Mouse (Mus musculus): ENCODE data around the gene Esrrg. TPM values are rescaled to one million over a fixed set of nuclear protein-coding genes. Genes with fewer than 3 reads are reported as not detected.

The Esrrg gene
- total and polyA plus RNA-seq, 2 experiments from 2014 or later: 28.0 to 41.6 TPM

- no peak overlapping the region for H3K4me3 ChIP-seq (ENCODE audit: low read length)
- DNase-seq (ENCODE audit: low spot score): no peak
- WGBS: 93% methylated on average over 7 of the region's 7 CpGs
- TF ChIP-seq CTCF (IDR thresholded peaks at IDR 0.05; ENCODE audit: low read depth): no peak
- H3K9me3 ChIP-seq (ENCODE audit: low read length): no peaks in the 10 kb centered on the region
- no peak overlapping the region for H3K9ac ChIP-seq (replicated peaks; ENCODE audit: low read length)
- no peaks in the 10 kb centered on the region for H3K27me3 ChIP-seq (ENCODE audit: insufficient read depth, low read length)
- no peaks in the 10 kb centered on the region for H3K36me3 ChIP-seq (ENCODE audit: insufficient read depth, low read length)
- no peak overlapping the region for H3K27ac ChIP-seq
- ATAC-seq: no peak
- no peaks in the 10 kb centered on the region for H3K4me1 ChIP-seq (ENCODE audit: insufficient read depth, low read length)
- no peak overlapping the region for H3K4me2 ChIP-seq (ENCODE audit: low read depth, low read length)
Measured at GRCm38 (mm10) chr1:187741306-187741705, 132.7 kb downstream of the Esrrg start.

DNA sequence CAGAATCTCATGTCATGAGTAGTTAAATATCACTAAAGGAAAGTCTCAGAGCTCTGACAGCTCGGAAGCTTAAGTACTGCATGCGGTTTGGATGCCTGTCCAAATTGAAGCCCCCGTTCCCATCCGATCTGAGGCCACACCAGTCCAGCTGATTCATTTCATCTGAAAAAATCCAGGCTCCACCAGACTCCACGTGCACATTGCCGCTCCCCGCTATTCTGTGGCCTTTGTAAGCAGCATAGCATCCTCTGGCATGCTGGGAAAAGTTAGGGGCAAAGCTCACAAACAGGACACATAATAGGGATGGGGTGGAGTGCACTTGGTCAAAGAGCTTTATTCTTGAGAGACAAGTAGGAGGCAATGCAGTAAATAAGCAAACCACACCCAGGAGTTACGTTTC lies 133.5 kb downstream of the Esrrg start:
- Histone ChIP-seq H3K9ac (replicated peaks; ENCODE audit: low read length) (no peak overlapping the region), H3K9me3 (ENCODE audit: low read length) (no peaks in the 10 kb centered on the region), H3K36me3 (ENCODE audit: insufficient read depth, low read length) (no peaks in the 10 kb centered on the region), H3K27me3 (ENCODE audit: insufficient read depth, low read length) (no peaks in the 10 kb centered on the region), H3K4me3 (ENCODE audit: low read length) (no peak overlapping the region), H3K4me1 (ENCODE audit: insufficient read depth, low read length) (no peaks in the 10 kb centered on the region), H3K4me2 (ENCODE audit: low read depth, low read length) (no peak overlapping the region), H3K27ac (no peak overlapping the region)
- ATAC-seq (no peak), DNase-seq (ENCODE audit: low spot score) (no peak)
- TF ChIP-seq CTCF (IDR thresholded peaks at IDR 0.05; ENCODE audit: low read depth): no peak
- 75% methylated on average over 8 of the region's 8 CpGs for WGBS

DNA sequence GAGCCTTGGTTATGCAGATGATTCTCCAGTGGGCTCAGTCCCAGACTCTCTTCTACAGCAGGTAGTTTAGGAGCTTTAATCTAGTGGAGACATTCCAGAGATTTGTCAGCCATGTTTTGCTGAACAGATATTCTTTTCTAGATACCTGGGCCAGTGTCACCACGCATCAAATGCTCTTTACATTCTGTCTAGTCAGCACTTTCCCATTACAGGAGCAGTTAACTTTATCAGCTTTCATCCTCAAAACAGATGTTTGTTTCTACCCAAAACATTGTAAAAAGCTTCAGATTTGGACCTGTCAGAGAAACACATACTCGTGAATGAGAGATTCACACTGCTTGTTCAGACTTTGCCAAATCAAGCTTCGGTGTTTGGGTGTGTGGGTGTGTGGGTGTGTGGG lies 140.7 kb downstream of the Esrrg start:
- Histone ChIP-seq H3K9ac (replicated peaks; ENCODE audit: low read length) (no peak overlapping the region), H3K27me3 (ENCODE audit: insufficient read depth, low read length) (no peaks in the 10 kb centered on the region), H3K4me3 (ENCODE audit: low read length) (no peak overlapping the region), H3K4me2 (ENCODE audit: low read depth, low read length) (no peak overlapping the region), H3K27ac (no peak overlapping the region), H3K9me3 (ENCODE audit: low read length) (no peaks in the 10 kb centered on the region), H3K36me3 (ENCODE audit: insufficient read depth, low read length) (no peaks in the 10 kb centered on the region), H3K4me1 (ENCODE audit: insufficient read depth, low read length) (no peaks in the 10 kb centered on the region)
- ATAC-seq (no peak), DNase-seq (ENCODE audit: low spot score) (no peak)
- WGBS: 89% methylated on average over 3 of the region's 3 CpGs
- TF ChIP-seq CTCF (IDR thresholded peaks at IDR 0.05; ENCODE audit: low read depth): no peak

- H3K27ac ChIP-seq: no peak overlapping the region
- no peaks in the 10 kb centered on the region for H3K4me1 ChIP-seq (ENCODE audit: insufficient read depth, low read length)
- H3K27me3 ChIP-seq (ENCODE audit: insufficient read depth, low read length): no peaks in the 10 kb centered on the region
- no peak for DNase-seq (ENCODE audit: low spot score)
- no peak overlapping the region for H3K4me2 ChIP-seq (ENCODE audit: low read depth, low read length)
- no peak overlapping the region for H3K4me3 ChIP-seq (ENCODE audit: low read length)
- no peak overlapping the region for H3K9ac ChIP-seq (replicated peaks; ENCODE audit: low read length)
- WGBS: 67% methylated on average over 5 of the region's 5 CpGs
- no peak for ATAC-seq
- no peaks in the 10 kb centered on the region for H3K36me3 ChIP-seq (ENCODE audit: insufficient read depth, low read length)
- no peak for TF ChIP-seq CTCF (IDR thresholded peaks at IDR 0.05; ENCODE audit: low read depth)
- no peaks in the 10 kb centered on the region for H3K9me3 ChIP-seq (ENCODE audit: low read length)
Measured at GRCm38 (mm10) chr1:187749931-187750330, 141.3 kb downstream of the Esrrg start.

DNA sequence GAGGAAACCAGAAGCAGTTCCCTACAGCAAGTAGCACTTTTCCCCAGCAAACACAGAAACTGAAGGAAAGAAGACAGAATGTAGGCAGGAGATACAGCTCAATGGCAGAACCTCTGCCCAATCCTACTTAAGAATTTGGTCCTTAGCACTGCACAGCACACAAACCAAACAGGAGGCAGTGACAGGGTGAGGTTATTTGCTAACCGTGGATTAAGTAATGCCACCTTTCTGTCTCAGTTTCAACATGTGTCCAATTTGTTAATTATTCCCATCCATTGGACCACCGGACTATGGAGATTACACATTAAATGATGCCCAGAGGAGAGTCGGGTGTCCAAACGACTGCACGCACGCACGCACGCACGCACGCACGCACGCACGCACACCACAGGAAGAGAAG lies 146.9 kb downstream of the Esrrg start:
- no peak for DNase-seq (ENCODE audit: low spot score)
- H3K36me3 ChIP-seq (ENCODE audit: insufficient read depth, low read length): no peaks in the 10 kb centered on the region
- H3K27ac ChIP-seq: no peak overlapping the region
- no peak for ATAC-seq
- no peaks in the 10 kb centered on the region for H3K4me1 ChIP-seq (ENCODE audit: insufficient read depth, low read length)
- H3K4me3 ChIP-seq (ENCODE audit: low read length): no peak overlapping the region
- no peaks in the 10 kb centered on the region for H3K9me3 ChIP-seq (ENCODE audit: low read length)
- no peak for TF ChIP-seq CTCF (IDR thresholded peaks at IDR 0.05; ENCODE audit: low read depth)
- H3K4me2 ChIP-seq (ENCODE audit: low read depth, low read length): no peak overlapping the region
- H3K27me3 ChIP-seq (ENCODE audit: insufficient read depth, low read length): no peaks in the 10 kb centered on the region
- no peak overlapping the region for H3K9ac ChIP-seq (replicated peaks; ENCODE audit: low read length)
- WGBS: 80% methylated on average over 13 of the region's 13 CpGs

DNA sequence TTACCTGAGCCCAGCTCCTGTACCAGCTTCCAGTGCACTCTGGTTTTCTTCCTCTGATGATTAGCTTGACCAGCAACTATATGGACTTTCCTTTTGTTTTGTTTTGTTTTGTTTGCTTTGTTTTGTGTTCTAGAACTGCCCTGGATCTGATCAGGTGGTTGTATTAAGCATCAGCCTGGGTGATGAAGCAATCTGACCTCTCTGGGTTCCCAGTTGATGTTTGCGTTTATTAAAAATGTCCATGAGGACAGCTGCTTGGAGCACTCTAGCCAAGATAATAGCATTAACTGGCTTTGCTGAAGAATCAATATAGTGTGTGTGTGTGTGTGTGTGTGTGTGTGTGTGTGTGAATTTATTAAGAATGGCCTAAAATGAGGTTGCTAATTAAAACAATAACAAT lies 149.4 kb downstream of the Esrrg start:
- Histone ChIP-seq H3K4me2 (ENCODE audit: low read depth, low read length) (no peak overlapping the region), H3K4me1 (ENCODE audit: insufficient read depth, low read length) (no peaks in the 10 kb centered on the region), H3K36me3 (ENCODE audit: insufficient read depth, low read length) (no peaks in the 10 kb centered on the region), H3K27me3 (ENCODE audit: insufficient read depth, low read length) (no peaks in the 10 kb centered on the region), H3K27ac (no peak overlapping the region), H3K4me3 (ENCODE audit: low read length) (no peak overlapping the region), H3K9me3 (ENCODE audit: low read length) (no peaks in the 10 kb centered on the region), H3K9ac (replicated peaks; ENCODE audit: low read length) (no peak overlapping the region)
- DNase-seq (ENCODE audit: low spot score): no peak
- no peak for TF ChIP-seq CTCF (IDR thresholded peaks at IDR 0.05; ENCODE audit: low read depth)
- ATAC-seq: no peak
- 53% methylated on average over 1 of the region's 1 CpGs for WGBS

GRCm38 (mm10) chr1:187758546-187758945 lies 150.0 kb downstream of the Esrrg start:
- DNase-seq (ENCODE audit: low spot score) (no peak), ATAC-seq (no peak)
- 82% methylated on average over 3 of the region's 3 CpGs for WGBS
- no peak for TF ChIP-seq CTCF (IDR thresholded peaks at IDR 0.05; ENCODE audit: low read depth)
- no peaks in the 10 kb centered on the region for H3K36me3 ChIP-seq (ENCODE audit: insufficient read depth, low read length)
- no peak overlapping the region for H3K4me3 ChIP-seq (ENCODE audit: low read length)
- no peaks in the 10 kb centered on the region for H3K4me1 ChIP-seq (ENCODE audit: insufficient read depth, low read length)
- no peak overlapping the region for H3K9ac ChIP-seq (replicated peaks; ENCODE audit: low read length)
- no peaks in the 10 kb centered on the region for H3K9me3 ChIP-seq (ENCODE audit: low read length)
- H3K27ac ChIP-seq: no peak overlapping the region
- no peak overlapping the region for H3K4me2 ChIP-seq (ENCODE audit: low read depth, low read length)
- H3K27me3 ChIP-seq (ENCODE audit: insufficient read depth, low read length): no peaks in the 10 kb centered on the region
